Mouse (Mus musculus): ENCODE data around the gene Kif21a. TPM values are rescaled to one million over a fixed set of nuclear protein-coding genes. Genes with fewer than 3 reads are reported as not detected.

Gene Kif21a
- polyA plus RNA-seq (2012; rRNA removed): 5.0 and 5.8 TPM in 2 replicates

DNA sequence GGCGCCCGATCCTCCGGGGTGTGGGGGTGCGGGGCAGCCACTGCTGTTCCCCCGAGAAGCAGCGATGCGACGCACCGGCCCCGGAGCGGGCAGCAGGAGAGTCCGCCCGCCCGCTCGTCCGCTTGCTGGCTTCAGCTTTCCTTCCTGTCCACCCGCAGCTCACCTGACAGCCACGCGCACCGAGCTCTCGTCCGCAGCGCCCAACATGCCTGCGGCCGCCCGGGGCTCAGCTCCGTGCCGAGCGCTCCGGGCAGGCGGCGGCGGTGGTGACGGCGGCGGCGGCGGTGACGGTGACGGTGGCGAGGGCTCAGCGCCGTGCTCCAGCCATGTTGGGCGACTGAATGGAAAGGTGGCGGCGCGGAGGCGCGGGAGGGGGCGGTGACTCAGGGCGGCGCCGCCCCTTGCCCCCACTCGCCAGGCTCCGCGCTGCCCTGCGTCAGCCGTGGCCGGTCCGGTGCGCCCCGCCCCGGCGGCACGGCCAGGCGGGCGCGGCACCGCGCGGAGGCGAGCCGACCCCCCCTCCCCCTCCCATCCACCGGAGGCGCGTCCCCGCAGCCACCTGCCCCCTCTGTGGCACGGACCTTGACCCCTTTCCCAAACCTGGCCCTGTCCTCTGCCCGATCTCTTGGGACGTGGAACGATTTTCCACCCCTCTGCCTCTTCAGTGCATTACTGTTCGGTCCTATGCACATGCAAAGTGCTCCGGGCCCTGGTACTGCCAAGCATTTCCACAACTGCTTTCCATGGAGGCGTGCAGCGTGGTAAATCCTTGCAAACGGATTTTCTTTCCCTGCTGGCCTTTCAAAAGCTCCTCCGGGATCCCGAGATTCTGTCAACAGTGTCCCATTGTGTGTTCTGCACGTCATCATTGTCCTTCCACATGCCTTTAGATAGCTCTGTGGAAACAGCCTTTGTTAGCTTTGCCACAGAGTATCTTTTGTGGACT, at the start of gene Kif21a:
TSS of gene Kif21a (minus strand) at position 453 of the 946 bp plus-strand sequence.

Other genes starting within 250 kb of the Kif21a start
- gene Abcd2, start 141.9 kb upstream of the Kif21a start, polyA plus RNA-seq (2012; rRNA removed): 22.7 and 25.4 TPM in 2 replicates
- gene CN725425, start 149.5 kb upstream of the Kif21a start, polyA plus RNA-seq (2012; rRNA removed): 0.02 and 0.05 TPM in 2 replicates